Mouse (Mus musculus) G1E-ER4 (cell line): ENCODE results near the gene Gm21820. TPM values are rescaled to one million over a fixed set of nuclear protein-coding genes. Genes with fewer than 3 reads are reported as not detected.
"Not testable (repeated sequence)": the region's sequence is repeated elsewhere in the genome, so short reads cannot be mapped to it uniquely, and the experiment has no call there.

Experiments used
- GATA1 ChIP-seq: IDR thresholded peaks from one replicate; pipeline ENCODE4 v1.8.0; 2012; ENCODE audit warnings: low read length, inconsistent platforms
- polyA plus RNA-seq: library from polyadenylated mRNA; stranded (reverse); fragments of >175 nt; gene quantifications from 2 replicates; pipeline ENCODE4 v1.2.3, GENCODE M21; 2012

Gene Gm21820
- polyA plus RNA-seq = not detected in 2 replicates

DNA sequence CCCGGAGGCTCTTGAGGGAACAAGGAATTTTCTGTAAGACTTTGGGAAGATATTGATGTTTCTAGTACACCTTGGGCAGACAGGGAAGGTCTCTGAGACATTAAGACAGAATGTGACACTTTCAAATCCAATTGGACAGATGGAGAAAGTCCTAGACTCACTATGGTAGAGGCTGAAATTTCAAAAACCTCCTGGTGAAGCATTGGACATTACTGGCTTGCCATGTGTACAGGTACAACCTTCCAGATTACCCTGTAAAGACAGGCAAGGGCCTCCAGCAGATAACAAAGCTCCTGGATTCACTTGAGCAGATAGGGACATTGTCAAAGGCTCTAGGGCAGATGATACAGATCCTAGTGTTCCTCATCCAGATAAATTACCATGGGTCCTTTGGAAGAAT is at the start of gene Gm21820:
Gene Gm21820 (minus strand): TSS at position 101 of the 400 bp plus-strand sequence.
- TF ChIP-seq GATA1 = not testable (repeated sequence)

Other genes with a start within 250 kb of the Gm21820 start
- gene Gm20918, start 205.5 kb downstream of the Gm21820 start, polyA plus RNA-seq = not detected in 2 replicates